Mouse (Mus musculus): Measurements from ENCODE around the gene Evi2b.

DNA sequence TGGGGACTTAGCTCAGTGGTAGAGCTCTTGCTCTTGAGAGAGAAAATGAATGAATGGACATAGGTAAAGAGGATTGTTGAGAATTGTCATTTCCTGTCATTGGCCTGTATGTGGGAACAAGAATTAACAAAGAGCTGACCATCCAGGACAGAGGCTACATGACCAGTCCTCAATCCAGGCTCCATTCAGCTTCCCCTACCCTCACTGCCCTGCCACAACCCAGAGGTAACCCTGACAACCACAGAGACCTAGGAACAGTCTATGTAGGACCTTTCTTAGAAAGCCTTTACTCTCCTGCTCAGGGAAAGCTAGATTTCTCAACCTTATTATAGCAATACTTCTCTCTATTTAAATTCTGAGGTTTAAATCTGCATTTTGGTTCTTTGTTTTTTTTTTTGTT, 2.8 kb downstream of the Evi2b start:
- TF ChIP-seq CTCF (IDR thresholded peaks at IDR 0.05; ENCODE audit: low read depth, low read length) (no peak), GATA1 (IDR thresholded peaks at IDR 0.05; ENCODE audit: borderline replicate concordance, low read length) (no peak), POLR2AphosphoS5 (IDR thresholded peaks at IDR 0.05; ENCODE audit: insufficient replicate concordance, low read depth, low read length) (no peak), TAL1 (conservative IDR thresholded peaks at IDR 0.05; ENCODE audit: low read depth, low read length) (no peak), GATA2 (IDR thresholded peaks at IDR 0.05; ENCODE audit: borderline replicate concordance, low read depth, low read length) (no peak)
